Mouse (Mus musculus) B cell, adult 62 days (primary cell): ENCODE measurements around the gene Neto2. TPM values are rescaled to one million over a fixed set of nuclear protein-coding genes. Genes with fewer than 3 reads are reported as not detected.

Experiments used
- total RNA-seq: library from RNA; stranded (reverse); gene quantifications from 4 replicates; pipeline ENCODE4 v1.2.4, GENCODE M21; 2023

Gene Neto2
- 0.49 to 0.57 TPM (median 0.51 TPM) in 4 replicates for total RNA-seq

GRCm38 (mm10) chr8:85700751-85701351 lies at the start of gene Neto2:
Gene Neto2 (minus strand): TSS chr8:85700924.

Other genes with a start within 250 kb of the Neto2 start
- 0.94 to 4.4 TPM (median 1.5 TPM) in 4 replicates for gene Gpt2, start 208.3 kb downstream of the Neto2 start, total RNA-seq
- 166 to 184 TPM (median 170 TPM) in 4 replicates for gene Dnaja2, start 145.6 kb downstream of the Neto2 start, total RNA-seq
- 27.1 to 30.2 TPM (median 28.0 TPM) in 4 replicates for gene Itfg1, start 140.0 kb upstream of the Neto2 start, total RNA-seq
- 19.8 to 28.6 TPM (median 24.8 TPM) in 4 replicates for gene Phkb, start 140.0 kb upstream of the Neto2 start, total RNA-seq